Mouse (Mus musculus) erythroblast, embryonic 14.5 days (primary cell): ENCODE data around the gene Letmd1.

Experiments
- GATA1 ChIP-seq: IDR thresholded peaks from 2 replicates; pipeline ENCODE4 v1.6.1; 2012; ENCODE audit warnings: low read length, inconsistent platforms, mixed read lengths
- TAL1 ChIP-seq: IDR thresholded peaks from 3 replicates; pipeline ENCODE4 v1.6.1; 2012; ENCODE audit warnings: low read length, inconsistent platforms, mixed read lengths

- TF ChIP-seq TAL1 (no peak), GATA1 (no peak)
Observed at GRCm38 (mm10) chr15:100515121-100515520, 46.3 kb downstream of the Letmd1 start.
